Mouse (Mus musculus) megakaryocyte, embryonic 14.5 days (primary cell): Measurements from ENCODE around the gene Cd3eap.

Experiments used
- FLI1 ChIP-seq: IDR thresholded peaks from 2 replicates; pipeline ENCODE4 v1.6.1; 2012; ENCODE audit warnings: low read length, inconsistent platforms, mixed read lengths
- GATA1 ChIP-seq: IDR thresholded peaks from 3 replicates; pipeline ENCODE4 v1.6.1; 2012; ENCODE audit warnings: mixed read lengths, low read length, inconsistent platforms, borderline replicate concordance

DNA sequence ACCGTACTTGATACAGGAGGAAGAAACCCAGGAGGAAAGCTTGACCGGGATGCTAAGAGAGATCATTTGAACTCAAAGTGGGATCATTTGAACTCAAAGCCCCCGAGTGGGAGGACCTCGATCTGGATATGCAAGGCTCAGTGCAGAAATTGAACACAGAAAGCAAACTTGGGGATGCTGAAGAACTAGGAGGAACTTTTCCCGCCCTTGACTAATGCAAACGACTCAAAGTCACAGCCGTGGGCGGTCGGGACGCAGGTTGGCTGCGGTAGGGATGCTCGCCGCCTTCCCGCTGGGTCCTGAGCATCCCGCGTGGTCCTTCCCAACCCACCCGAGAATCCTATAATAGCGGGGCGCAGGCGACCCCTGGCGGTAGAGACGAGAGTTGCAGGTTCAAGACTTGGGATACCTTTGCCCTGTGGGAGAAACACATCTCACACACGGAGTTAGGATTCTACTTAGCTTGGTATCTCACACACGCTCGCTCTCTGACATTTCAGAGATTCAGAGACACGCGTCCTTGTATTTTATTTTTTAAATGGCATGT lies 16.7 kb downstream of the Cd3eap start:
- no peak for TF ChIP-seq GATA1
- TF ChIP-seq FLI1, result no peak
